ENCODE assay signal across 30 mouse cellular contexts in genomic region chr13:43444717-43445116, GRCm38 (mm10).
"Had no signal": no experiment of that assay in that cellular context is flagged by ENCODE, and none has a peak within 500 bp of the region (broad histone marks: within the 10 kb centered on the region; RNA-seq: fewer than 3 reads in every experiment).

No protein-coding gene starts in this region.

- H3K4me2 ChIP-seq: limb, embryonic 12.5 days; limb, embryonic 13.5 days; limb, embryonic 15.5 days; liver, embryonic 11.5 days; liver, embryonic 12.5 days; liver, embryonic 13.5 days; liver, embryonic 15.5 days; lung, embryonic 14.5 days; lung, embryonic 15.5 days; midbrain, embryonic 12.5 days; midbrain, embryonic 13.5 days; midbrain, embryonic 15.5 days; neural tube, embryonic 12.5 days had no signal

- DNase-seq: left cerebral cortex, postnatal 4 days; liver; liver, embryonic 13.5 days; liver, postnatal 0 days; lung, adult 18-20 months; lung, adult 2 months; lung, embryonic 14.5 days; lung, postnatal 10 days; lung, postnatal 14 days; lung, postnatal 36 days; lung, postnatal 4 days; midbrain, embryonic 14.5 days had no signal

- H3K27ac ChIP-seq: limb, embryonic 10.5 days; limb, embryonic 12.5 days; limb, embryonic 13.5 days; limb, embryonic 15.5 days; liver, embryonic 12.5 days; liver, embryonic 13.5 days; liver, embryonic 14.5 days; liver, embryonic 15.5 days; lung, embryonic 15.5 days; macrophage; midbrain, embryonic 10.5 days; midbrain, embryonic 12.5 days; midbrain, embryonic 13.5 days; midbrain, embryonic 15.5 days; neural tube, embryonic 12.5 days had no signal

- H3K9ac ChIP-seq: limb, embryonic 12.5 days; limb, embryonic 13.5 days; limb, embryonic 15.5 days; liver, embryonic 12.5 days; liver, embryonic 13.5 days; liver, embryonic 14.5 days; liver, embryonic 15.5 days; liver, postnatal 0 days; lung, embryonic 14.5 days; lung, embryonic 15.5 days; midbrain, embryonic 12.5 days; midbrain, embryonic 13.5 days; midbrain, embryonic 15.5 days; neural tube, embryonic 12.5 days had no signal

- H3K36me3 ChIP-seq: limb, embryonic 10.5 days; limb, embryonic 12.5 days; limb, embryonic 13.5 days; limb, embryonic 15.5 days; liver, embryonic 12.5 days; liver, embryonic 13.5 days; liver, embryonic 15.5 days; lung, embryonic 15.5 days; midbrain, embryonic 10.5 days; midbrain, embryonic 12.5 days; midbrain, embryonic 13.5 days; midbrain, embryonic 15.5 days; neural tube, embryonic 12.5 days had no signal

- ATAC-seq: liver, embryonic 12.5 days; liver, postnatal 0 days; lung, postnatal 0 days; midbrain, embryonic 13.5 days; midbrain, embryonic 15.5 days had no signal

- H3K27me3 ChIP-seq: limb, embryonic 12.5 days; limb, embryonic 13.5 days; limb, embryonic 15.5 days; liver, embryonic 12.5 days; liver, embryonic 13.5 days; liver, embryonic 15.5 days; lung, embryonic 15.5 days; megakaryocyte, embryonic 14.5 days; midbrain, embryonic 12.5 days; midbrain, embryonic 13.5 days; midbrain, embryonic 15.5 days; neural tube, embryonic 12.5 days had no signal

- H3K4me3 ChIP-seq: limb, embryonic 10.5 days; limb, embryonic 12.5 days; limb, embryonic 13.5 days; limb, embryonic 15.5 days; liver, embryonic 12.5 days; liver, embryonic 13.5 days; liver, embryonic 15.5 days; lung, embryonic 15.5 days; megakaryocyte, embryonic 14.5 days; midbrain, embryonic 10.5 days; midbrain, embryonic 12.5 days; midbrain, embryonic 13.5 days; midbrain, embryonic 15.5 days; myocyte; neural tube, embryonic 12.5 days had no signal

- H3K4me1 ChIP-seq: limb, embryonic 10.5 days; limb, embryonic 12.5 days had no signal

- H3K9me3 ChIP-seq: limb, embryonic 10.5 days; limb, embryonic 12.5 days; limb, embryonic 13.5 days; limb, embryonic 15.5 days; liver, embryonic 12.5 days; liver, embryonic 13.5 days; liver, embryonic 15.5 days; lung, embryonic 15.5 days; megakaryocyte, embryonic 14.5 days; midbrain, embryonic 10.5 days; midbrain, embryonic 12.5 days; midbrain, embryonic 13.5 days; midbrain, embryonic 15.5 days; neural tube, embryonic 12.5 days had no signal
